Mouse (Mus musculus) megakaryocyte-erythroid progenitor cell, adult 5-6 weeks (primary cell): ENCODE results near the gene Mdga1. TPM values are rescaled to one million over a fixed set of nuclear protein-coding genes. Genes with fewer than 3 reads are reported as not detected.

ENCODE experiments used
- ATAC-seq: replicated peaks from 2 replicates; pipeline ENCODE4 v1.8.0; 2016; ENCODE audit warnings: mild to moderate bottlenecking, inconsistent platforms; ENCODE audit not compliant: severe bottlenecking, poor library complexity, low FRiP score, low TSS enrichment
- total RNA-seq, 2 experiments: library from RNA; stranded (forward) in 1 of 2; stranded (reverse) in 1 of 2; fragments of 200-1000, 215-1000 nt in 1 of 2; fragments of >200 nt in 1 of 2; fragmentation: Nextera tagmentation in 1 of 2; gene quantifications; 2 replicates each; pipeline ENCODE4 v1.2.3; 2014 to 2017

Gene Mdga1
- total RNA-seq, 2 experiments from 2014 or later, result 7.3 to 14.4 TPM

DNA sequence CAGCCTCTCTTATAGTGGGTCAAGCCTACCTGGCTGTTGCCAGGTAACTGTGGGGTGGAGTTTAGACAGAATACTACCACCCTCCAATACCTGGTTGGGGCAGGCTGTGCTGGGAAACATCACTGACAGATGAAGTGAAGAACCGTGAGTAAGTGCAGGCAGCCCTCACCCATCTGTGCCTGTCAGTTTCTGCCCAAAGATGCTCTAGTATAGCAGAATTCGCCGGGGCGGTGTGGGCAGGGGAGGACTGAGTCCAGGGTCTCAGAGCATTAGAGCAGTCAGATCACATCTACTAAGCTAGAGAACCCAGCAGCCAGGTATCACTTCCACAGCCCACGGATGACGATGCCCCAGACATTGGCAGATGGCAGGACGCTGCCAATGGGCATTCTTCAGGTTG is 15.0 kb upstream of the Mdga1 start:
- no peak for ATAC-seq

DNA sequence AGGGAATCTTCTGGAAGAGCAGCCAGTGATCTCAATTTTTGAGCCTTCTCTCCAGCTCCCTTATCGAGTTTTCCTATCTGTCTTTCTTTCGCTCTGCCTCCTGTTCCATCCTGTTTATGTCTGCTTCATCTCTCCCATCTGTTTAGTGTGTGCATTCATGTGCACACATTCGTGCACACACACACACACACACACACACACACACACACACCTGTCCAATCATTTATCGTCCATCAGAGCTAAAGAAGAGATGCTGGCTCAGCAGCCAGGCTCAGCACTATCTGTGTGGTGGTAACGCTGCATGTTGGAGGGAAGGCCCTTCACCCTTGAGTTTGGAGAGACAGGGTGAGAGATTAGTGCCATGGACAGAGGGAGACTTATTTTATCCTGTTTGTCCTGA is 13.3 kb upstream of the Mdga1 start:
- ATAC-seq, result no peak

DNA sequence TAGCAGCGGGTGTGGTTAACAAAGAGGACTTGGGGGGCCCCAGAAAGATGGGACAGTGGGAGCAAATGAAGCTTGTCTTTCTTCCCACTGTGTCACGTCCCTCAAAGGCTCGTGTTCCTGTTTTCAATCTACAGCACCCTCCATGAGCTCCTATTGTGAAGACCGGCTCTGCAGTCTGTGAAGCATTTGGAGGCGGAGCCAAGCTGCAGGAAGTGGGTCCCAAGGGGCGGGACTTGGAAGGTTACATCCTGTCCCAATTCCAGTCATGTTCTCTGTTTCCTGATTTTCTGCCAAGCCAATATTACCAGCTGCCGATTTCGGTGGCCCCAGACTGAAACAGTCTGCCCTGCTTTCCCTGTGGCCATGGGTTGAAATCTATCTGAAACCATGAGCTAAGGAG is 11.7 kb upstream of the Mdga1 start:
- ATAC-seq, result no peak

DNA sequence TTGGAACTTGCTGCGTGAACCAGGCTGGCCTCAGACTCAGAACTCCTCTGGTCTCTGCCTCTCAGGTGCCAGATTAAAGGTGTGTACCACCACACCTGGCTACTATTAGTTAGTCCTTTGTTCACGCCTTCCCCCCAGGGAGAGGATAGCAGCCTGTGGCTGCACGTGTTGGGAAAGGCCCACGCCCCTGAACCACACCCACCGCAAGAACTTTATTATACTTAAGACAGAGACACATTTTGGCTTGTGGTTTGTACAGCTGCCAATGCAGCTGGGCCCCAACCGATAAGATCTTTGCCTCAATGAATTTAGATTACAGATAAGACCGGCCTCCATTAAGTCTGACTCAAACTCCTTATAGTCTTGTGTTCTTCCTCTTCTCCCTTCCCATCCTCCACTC is 10.0 kb upstream of the Mdga1 start:
- ATAC-seq, result peak; percentile 50

DNA sequence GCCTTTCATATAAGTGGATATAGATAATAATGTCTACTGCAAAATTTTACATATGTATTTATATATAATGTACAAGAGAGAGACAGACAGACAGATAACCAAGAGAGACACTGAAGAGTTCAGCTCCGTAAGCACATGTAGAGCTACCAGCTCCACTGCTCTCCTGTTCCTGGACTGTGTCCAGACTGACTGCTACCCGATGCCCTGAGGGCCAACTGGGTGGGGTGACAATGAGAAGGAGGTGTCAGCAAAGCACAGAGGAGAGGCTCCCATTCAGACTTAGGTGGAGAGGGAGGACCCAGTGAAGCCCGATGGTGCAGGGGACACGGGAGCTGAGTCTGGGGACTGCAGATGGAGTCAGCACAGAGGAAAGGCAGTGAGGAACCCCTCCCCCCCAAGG is 9.1 kb upstream of the Mdga1 start:
- no peak for ATAC-seq

DNA sequence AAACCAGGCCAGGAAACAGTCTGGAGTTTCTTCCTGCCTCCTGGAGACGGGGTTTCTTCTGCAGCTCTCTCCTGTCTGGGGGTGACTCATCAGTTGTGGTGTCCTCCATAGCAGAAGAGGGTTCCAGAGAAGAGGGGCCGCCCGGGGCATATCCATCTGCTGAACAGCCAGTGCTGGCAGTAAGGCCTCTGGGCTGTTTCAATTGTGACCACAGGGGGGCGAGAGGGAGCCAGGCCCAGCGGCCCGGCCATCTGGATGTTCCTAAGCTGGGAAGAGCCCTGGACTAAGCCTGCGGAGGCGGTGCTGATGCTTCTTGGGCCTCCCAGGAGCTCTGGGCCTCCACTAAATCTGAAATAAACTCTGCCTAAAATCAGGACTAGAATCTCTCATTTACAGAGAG is 5.8 kb upstream of the Mdga1 start:
- peak; percentile 73 for ATAC-seq

DNA sequence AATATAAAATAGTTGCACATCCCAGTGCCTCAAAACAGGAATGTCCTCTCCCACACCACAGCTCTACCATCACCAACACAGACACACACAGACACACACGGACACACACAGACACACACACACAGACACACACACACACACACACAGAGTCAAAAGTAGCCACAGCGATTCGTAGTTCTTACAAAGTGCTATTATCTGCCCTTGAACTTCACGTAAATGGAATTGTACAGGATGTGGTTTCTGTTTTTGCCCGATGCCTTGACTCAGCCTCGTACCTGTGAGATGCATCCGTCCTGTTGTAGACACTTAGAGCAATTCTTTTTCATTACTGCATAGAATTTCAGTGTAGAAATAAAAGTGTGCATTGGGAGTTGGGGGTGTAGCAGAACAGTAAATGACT is 3.3 kb upstream of the Mdga1 start:
- no peak for ATAC-seq

DNA sequence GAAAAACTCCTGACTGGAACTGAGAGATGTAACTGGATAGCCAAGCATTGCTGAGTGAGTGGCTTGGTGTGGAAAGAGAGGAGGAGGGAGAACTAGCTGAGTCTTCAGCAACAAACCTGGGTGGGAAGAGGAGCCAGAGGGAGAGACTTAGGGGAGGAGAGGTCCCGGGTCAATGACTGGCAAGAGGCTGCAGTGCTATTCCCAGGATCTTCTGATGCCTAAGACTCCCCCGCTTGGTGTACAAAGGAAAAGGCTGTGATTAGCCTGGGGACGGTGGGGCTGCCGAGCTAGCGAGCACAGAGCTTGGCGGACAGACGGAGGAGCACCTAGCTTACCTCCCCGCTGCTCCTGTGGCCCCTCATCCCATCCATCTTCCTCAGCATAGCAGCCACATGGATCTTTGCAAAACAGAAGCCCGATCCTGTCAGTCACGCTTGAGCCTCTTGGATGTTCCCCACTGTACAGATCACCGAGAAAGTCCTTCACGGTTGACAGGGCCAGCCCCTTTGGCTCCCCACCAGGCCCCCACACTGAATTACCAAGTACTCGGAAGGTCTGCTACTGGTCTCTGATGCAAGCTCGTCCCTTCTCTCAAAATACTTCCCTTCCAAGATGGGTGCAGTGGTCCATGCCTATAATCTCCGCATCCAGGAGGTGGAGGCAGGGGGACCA is 2.0 kb upstream of the Mdga1 start:
- ATAC-seq, result no peak

DNA sequence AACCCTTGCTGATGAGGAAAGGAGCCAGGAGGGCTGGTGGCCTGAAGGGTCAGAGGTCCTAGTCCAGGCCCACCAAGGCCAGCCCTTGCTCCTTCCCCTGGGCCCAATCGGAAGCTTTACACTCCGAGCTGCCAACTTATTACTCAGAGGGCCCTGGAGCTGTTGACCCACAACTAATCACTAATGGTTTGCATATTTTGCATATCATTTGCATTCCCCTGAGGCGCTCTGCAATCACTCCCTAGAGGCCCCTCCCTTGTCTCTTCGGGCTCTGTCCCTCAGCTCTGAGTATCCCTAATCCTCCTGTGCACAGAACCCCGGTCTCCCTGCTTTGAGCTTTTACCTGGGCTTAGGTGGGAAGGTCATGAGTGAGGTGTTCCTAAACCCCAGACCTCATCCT is 4.4 kb downstream of the Mdga1 start:
- no peak for ATAC-seq

DNA sequence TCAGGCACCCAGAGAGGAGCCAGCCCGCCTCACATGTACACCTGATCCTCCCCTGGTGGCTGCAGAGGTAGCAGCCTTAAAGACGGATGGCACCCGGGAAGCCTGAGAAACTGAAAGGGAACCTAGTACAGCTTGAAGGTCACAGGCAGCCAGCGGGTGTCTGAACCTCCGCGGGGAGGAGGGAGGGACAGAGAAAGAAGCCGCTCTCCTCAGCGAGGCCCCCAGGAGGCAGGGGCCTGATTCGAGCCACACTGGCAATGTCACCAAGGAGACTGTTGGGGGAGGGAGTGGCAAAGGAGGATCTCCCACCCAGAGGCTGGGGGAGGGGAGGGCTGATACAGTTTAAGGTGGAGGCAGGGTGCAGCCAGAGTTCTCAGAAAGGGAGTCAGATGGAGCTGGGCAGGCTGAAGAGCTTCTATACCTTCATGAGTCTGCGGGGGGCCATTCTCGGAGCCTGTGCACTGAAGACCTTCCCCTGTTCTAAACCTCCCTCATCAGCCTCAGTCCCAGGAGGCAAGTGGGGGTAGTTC is 6.1 kb downstream of the Mdga1 start:
- ATAC-seq, result 0 out of 2 replicates have a peak, but pooled peaks have one; percentile 50

DNA sequence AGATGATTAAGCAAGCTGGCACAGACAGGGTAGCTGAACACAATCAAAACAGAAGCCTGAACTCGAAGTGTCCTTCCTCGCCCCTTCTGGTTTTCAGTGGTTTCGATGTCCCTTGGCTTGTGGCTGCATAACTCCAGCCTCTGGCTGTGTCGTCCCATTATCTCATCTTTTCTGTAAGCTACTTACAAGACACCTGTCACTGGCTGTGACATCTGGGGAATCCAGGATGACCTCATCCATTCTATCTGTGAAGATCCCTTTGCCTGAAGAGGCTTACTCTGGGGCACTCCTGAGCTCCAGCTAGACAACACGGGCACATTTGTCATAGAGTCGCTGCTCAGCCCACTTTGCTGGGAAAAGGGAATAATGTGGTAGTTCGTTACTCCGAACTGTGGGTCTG is 14.0 kb downstream of the Mdga1 start:
- no peak for ATAC-seq

DNA sequence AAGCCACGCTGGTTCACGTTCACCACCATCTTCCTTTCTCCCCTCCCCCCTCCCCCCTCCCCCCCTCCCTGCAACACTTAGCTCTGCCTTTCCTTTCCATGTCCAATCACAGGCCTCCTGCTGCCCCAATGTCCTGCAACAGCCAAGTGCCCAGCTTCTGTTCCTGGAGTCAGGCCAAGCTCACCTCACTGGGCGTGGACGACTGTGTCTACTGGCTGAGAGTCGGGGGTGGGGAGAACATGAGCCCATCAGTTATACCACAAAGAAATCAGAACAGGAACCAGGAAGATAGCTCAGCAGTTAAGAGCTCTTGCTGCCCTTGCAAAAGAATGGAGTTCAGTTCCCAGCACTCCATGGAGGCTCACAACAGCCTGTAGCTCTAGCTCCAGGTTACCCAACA is 15.6 kb downstream of the Mdga1 start:
- no peak for ATAC-seq

DNA sequence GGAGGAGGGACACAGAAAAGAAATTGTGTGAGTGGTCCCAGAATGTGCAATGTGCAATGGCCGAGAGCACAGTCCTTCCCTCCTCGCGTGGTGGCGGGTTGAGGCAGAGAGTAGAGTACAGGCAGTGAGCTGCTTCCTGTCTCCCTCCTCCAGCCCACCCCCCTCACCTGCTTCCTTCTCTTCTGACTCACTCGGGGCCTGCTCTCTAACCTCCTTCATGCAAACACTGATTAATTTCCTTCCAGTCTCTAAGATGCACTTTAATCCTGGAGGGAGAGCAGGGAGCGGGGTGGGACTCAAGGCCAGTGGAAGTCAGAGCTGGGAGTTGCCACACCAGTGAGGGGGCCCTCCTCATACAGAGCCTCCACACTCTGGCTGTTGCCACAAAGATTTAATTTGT is 18.8 kb downstream of the Mdga1 start:
- no peak for ATAC-seq

DNA sequence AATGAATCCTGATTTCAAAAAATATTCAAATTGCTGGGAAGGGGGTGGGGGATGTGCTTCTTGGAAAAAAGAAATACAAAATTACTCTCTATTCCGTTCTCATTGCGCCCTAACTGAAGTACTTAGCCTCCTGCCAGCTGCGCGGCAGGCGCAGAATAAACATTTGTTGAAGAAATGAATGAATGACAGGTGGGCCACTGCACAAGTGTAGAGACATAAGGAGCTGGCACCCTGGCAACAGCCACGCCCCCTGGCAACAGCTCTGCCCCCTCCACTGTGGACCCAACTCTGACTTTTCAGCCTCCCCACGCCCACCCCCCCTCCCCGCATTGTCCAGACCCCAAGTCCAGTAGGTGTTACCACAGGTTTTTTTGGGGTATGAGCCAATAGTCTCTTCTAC is 19.3 kb downstream of the Mdga1 start:
- ATAC-seq, result no peak

DNA sequence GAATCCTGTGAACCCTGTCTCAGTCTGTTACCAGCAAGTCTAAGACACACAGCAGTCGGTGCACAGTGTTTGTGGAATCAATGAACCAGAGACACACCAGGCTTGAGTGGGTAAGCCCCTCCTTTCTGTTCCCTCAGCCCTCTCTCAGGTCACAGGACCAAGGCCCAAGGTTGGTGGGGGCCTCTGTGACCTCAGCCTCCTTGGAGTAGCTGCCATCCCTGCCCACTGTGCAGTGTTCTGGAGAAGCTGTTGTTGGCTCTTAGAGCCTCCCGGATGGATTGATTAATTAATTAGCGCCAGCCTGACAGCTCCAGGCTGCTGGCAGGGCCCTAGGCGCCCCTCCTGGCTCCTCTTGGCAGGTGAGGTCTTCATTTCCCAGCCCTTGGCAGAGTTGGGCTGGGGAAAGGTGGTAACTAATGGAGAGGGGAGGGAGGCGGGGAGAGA is 22.6 kb downstream of the Mdga1 start:
- ATAC-seq, result no peak

DNA sequence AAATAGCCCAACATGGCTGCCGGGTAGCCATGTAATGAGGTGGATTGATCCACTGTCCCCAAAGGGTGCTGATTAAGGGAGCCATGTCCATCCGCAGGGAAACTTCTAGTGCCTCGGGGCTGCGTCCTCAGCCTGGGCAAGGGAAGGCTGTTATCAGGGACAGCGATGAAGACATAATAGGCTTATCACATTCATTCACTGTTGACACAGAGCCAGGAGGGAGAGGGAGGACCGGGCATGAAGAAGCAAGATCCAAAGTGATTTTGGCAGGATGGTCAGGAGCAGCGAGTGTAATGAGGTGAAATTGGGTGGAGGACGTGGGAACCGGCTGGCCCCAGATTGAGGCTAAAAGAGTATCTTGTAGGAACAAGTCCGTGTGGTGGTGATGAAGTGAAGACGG is 25.5 kb downstream of the Mdga1 start:
- no peak for ATAC-seq

DNA sequence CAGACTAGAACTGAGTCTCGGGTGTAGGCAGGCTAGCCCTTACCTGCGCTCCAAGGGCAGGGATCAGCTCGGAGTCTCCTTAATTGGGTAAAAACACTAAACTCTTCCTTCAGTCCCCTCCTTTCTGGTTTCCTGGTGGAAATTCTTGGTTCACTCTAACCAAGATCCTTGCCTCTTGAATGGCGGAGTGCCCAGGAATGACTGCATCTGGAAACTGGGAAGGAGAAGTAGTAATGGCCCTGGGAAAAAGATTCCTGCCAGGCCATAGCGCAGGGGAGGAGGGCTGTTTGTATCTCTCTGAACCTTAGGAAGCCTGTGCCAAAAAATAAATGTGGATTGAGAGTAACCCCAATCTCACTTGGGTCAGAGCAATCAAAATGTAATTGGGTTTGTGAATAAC is 30.9 kb downstream of the Mdga1 start:
- no peak for ATAC-seq

DNA sequence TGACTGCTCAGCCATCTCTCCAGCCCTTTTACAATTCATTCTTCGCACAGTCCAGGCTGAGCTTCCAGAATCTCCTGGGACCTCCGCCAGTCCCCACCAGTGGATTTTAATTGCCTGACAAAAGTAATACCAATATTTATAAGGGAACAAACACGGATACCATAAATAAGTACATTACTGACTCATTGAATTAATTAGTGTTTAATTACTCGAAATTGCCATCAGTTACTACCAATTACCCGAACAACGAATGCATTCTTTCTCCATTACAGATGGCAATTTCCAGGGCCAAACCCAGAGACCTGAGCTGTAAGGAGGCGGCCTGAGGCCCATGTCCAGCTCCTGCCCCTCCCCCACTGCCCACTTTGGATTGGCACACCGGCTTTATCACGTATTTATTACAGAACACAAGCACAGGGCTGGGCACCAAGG is 32.5 kb downstream of the Mdga1 start:
- ATAC-seq, result no peak

DNA sequence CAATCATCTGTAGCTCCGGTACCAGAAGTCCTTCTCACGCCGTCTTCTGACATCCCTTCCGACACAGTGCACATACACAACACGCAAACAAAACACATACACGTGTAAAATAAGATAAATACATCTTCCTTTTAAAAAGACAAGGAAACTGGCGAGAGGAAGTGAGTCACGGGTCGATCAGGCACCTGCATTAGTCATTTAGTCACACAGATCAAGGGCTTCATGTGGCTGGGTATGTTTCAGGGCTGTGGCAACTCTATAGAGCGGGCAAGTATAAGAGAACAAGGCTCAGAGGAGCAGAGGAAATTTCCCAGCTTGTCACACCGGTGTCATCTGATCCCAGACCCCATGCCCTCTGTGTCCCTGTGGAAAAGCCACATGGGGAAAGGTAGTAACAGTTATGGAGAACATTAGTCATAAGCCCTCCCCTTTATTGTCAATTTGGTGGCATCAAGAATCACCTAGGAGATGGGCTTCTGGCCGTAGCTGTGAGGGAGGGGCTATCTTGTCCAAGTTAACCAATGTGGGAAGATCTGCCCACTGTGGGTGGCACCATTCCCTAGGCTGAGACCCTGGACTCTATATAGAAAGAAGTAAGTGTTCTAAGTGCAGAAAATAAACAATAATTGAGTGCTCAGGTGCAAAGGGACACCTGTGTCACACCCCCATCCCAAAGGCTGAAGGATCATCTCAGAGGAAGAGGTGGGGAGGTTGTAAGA is 35.6 kb downstream of the Mdga1 start:
- ATAC-seq, result no peak

DNA sequence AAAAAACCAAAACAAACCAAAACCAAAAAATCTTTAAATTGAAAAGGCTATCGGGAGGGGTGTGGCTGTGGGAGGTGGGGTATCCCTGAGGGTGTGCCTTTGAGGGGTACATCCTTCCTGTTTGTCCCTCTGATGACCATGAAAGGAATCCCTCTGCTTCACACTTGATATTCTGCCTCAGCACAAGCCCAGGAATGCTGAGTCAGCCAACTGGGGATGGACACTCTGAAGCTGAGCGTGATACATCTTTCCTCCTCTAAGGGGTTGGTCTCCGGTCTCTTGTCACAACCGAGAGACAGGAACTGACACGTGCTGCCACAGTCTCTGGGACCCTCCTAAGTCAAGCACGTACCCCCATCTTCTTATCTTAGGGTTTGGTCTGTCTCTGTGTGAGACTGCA is 37.1 kb downstream of the Mdga1 start:
- ATAC-seq, result no peak
